Mouse (Mus musculus) CD8-positive naive resting alpha-beta T cell, adult 57 days (primary cell): Measurements from ENCODE around the gene Kif5c. TPM values are rescaled to one million over a fixed set of nuclear protein-coding genes. Genes with fewer than 3 reads are reported as not detected.

Experiments
- total RNA-seq: library from RNA; stranded (reverse); gene quantifications from one replicate; pipeline ENCODE4 v1.2.4, GENCODE M21; 2023

Kif5c gene
- 1.3 TPM for total RNA-seq

GRCm38 (mm10) chr2:49618829-49619718 is at the start of gene Kif5c:
Gene Kif5c, plus strand, starts transcription at chr2:49619298.

GRCm38 (mm10) chr2:49787376-49788050 is 168.4 kb downstream of the Kif5c start, which contains the start of gene Lypd6b:
Gene Lypd6b, plus strand, starts transcription at chr2:49787688.

Other genes starting within 250 kb of the Kif5c start
- gene Epc2, start 167.8 kb upstream of the Kif5c start, total RNA-seq = 57.1 TPM
- gene Lypd6b, start 168.4 kb downstream of the Kif5c start, total RNA-seq = 15.1 TPM